Mouse (Mus musculus) bone marrow macrophage, adult 2 months (primary cell): Measurements from ENCODE around the gene Gm49380.

ENCODE experiments used
- CTCF ChIP-seq: IDR thresholded peaks from 2 replicates; pipeline ENCODE4 v1.5.1; 2012; ENCODE audit warnings: low read depth, mild to moderate bottlenecking, low read length, moderate library complexity
- POLR2A ChIP-seq: IDR thresholded peaks from 2 replicates; pipeline ENCODE4 v1.6.1; 2012; ENCODE audit warnings: mild to moderate bottlenecking, low read depth, low read length, borderline replicate concordance

GRCm38 (mm10) chr9:44073115-44073514 lies 40.2 kb downstream of the Gm49380 start:
- TF ChIP-seq CTCF = no peak
- TF ChIP-seq POLR2A = no peak
